Mouse (Mus musculus) Muller cell, postnatal 12 days (primary cell): Measurements from ENCODE around the gene Tjp3.

Source experiments
- DNase-seq: peaks from one replicate; pipeline ENCODE4 v3.0.0-alpha.2; 2015; ENCODE audit errors: inconsistent ontology term

The Tjp3 gene

GRCm38 (mm10) chr10:81268643-81269412 lies 22.6 kb downstream of the Tjp3 start:
- DNase-seq = no peak

- peak; percentile 82 for DNase-seq
Measured at GRCm38 (mm10) chr10:81268056-81268455, 23.3 kb downstream of the Tjp3 start.

DNA sequence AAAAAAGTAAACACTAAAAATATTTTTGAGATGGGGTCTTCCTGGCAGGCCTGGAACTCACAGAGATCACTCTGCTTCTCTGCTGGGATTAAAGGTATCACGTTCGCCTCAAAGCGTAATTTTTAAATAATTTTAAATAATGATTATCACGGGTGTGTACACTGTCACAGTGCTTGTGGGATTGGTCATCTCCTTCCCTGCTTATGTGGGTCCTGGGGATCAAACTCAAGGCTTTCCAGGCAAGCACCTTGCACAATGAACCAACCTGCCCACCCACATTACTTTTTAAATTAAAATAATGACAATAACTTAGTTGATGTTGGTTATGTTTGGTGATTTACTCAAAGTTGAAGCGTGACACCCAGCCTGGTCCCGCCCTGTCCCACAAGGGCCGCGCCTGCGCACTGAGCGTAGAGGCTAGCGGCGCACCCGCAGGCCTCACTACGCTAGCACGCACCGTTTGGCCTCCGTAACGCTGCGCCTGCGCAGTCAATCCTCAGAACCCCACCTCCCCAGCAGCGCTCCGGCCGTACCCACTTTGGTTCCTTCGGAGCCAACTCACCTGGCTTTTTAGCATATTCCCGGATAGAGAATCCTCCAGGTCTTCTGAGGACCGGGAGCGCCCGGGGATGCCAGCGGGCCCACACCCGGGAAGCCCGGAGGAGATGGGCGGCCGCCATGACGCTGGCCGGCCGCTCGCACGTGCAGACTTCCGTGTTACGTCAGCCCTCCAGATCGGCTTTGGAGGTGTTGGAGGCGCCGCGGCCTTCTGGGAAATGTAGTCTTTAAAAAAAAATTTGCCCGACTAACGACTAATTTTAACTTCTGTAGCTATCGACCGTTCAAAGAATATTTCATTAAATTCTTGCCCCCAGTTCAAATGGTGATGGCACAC lies 24.9 kb downstream of the Tjp3 start, which contains the start of the genes Mrpl54 and Apba3:
Gene Mrpl54, minus strand, starts transcription at position 724 of the 895 bp plus-strand sequence.
Gene Apba3, plus strand, starts transcription at position 750 of the 895 bp plus-strand sequence.
- peak; percentile 97 for DNase-seq

DNA sequence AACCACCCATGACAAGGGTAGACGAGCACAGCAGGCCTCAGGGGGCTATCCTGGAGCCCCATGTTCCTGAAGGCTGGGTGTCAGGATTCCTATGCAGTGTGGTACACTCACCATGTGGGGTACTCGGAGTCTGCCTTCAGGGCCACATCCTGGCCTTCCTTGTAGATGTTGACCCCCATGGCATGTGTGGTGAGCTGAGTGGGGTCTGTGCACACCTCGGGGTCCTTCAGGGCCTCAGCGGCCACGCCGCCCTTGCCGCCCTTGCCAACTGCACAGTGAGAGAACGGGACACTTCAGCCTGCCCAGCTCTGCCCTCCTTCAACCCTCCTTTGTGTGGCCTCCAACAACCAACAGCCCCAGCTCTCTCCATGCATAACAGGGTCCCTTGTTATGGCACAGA lies 25.8 kb downstream of the Tjp3 start:
- DNase-seq = no peak

- DNase-seq = no peak
Measured at GRCm38 (mm10) chr10:81261025-81261424, 30.4 kb downstream of the Tjp3 start.

DNA sequence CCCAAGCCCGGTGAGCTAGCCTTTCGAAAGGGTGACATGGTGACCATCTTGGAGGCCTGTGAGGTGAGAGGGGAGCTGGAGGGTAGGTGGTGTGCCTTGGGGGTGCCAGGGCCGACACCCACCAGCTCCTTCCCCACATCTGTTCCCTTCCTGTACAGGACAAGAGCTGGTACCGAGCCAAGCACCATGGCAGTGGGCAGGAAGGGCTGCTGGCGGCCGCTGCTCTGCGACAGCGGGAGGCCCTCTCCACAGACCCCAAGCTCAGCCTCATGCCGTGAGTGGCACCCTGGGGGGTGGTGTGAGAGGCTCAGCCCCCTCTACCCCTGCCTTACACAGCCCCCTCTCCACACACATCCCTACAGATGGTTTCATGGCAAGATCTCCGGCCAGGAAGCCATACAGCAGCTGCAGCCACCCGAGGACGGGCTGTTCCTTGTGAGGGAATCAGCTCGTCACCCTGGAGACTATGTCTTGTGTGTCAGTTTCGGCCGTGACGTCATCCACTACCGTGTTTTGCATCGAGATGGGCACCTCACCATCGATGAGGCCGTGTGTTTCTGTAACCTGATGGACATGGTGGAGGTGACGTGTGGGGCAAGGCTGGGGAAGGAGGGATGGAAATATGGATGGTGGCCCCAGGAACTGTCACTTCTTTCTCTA lies 32.0 kb downstream of the Tjp3 start:
- DNase-seq = no peak

GRCm38 (mm10) chr10:81257158-81258039 lies 34.0 kb downstream of the Tjp3 start:
- peak; percentile 45 for DNase-seq

- DNase-seq = no peak
Measured at GRCm38 (mm10) chr10:81254886-81255285, 36.5 kb downstream of the Tjp3 start.

DNA sequence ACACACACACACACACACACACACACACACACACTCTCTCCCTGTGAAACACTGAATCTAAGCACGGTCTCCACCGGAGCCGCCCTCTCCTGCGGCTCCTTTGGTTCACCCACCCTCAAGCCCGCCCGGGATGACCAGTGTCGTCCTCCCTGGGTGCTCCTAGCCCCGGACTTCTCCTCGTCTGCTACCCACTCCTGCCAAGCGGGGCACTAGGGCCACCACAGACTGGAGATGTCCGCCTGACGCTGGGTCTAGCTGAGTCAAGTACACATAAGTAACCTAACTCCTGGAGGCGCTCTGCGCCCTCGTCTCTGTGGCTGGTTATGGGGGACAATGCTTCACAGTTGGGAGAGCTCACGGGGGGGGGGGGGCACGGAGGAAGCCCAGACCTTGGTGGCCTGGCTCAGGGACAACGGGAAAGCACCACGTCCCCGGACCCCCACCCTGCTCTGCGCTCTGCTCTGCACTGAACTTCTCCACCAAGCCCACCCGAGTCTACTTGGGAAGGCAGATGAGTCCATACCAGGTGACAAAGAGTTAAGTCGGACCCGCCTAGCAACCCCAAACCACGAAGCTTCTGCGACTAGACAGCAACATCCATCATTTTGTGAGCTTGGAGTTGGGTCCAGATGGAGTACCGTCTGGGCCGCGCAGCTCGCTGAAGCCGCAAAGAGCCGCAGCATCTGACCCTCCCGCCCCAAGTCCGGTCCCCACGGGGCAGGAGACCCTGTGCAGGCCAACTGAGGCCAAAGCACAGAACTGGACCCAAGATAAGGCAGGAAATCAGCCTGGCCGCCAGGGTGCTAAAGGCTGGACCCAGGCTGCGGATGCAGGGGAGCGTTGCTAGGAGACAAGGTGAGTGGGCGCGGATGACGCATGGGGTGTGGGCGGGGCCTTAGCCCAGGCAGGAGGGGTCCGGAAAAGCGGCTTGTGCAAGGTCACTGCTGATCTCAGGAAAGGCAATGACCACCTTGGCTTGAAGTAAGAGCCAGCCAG lies 38.7 kb downstream of the Tjp3 start, which contains the start of gene Matk:
Gene Matk, plus strand, starts transcription at position 512 of the 996 bp plus-strand sequence.
- DNase-seq = peak; percentile 73

DNA sequence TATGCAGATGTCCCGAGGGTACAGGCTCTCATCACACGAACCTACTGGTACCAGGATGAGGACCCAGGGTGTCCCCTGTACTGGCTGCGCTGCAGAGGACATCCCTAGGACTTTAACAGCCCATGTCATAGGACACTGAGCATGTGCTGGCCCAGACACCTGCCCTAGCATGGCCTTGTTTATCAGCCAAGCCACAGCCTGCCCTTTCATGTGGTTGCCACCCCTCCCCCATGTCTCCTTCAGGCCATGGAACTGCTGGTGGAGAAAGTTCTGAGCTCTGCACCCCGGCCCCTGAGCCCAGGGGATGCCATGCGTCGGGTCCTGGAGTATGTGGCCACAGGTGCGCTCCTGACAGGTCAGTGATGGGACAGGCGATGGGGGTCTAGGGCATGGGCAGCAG lies 41.9 kb downstream of the Tjp3 start:
- no peak for DNase-seq

GRCm38 (mm10) chr10:81247804-81248203 lies 43.6 kb downstream of the Tjp3 start:
- no peak for DNase-seq

GRCm38 (mm10) chr10:81245166-81245565 lies 46.2 kb downstream of the Tjp3 start:
- DNase-seq = no peak

- peak; percentile 56 for DNase-seq
Measured at GRCm38 (mm10) chr10:81244595-81244994, 46.8 kb downstream of the Tjp3 start.

GRCm38 (mm10) chr10:81244146-81244545 lies 47.2 kb downstream of the Tjp3 start:
- no peak for DNase-seq

DNA sequence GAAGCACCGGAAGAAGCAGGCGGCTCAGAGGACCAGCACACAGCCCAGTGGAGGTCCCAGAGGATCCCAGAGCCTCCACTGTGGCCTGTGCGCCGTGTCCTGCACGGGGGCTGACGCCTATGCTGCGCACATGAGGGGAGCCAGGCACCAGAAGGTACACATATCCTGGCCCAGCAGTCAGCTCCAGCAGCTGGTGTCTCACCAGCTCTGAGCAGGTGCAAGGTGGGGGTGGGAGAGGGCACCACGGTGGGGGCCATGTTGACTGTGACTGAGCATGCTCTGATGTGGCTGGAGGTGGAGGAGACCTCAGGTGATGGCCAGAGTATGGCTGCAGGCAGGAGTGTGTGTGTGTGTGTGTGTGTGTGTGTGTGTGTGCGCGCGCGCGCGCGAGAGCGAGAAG lies 49.4 kb downstream of the Tjp3 start:
- DNase-seq = no peak

DNA sequence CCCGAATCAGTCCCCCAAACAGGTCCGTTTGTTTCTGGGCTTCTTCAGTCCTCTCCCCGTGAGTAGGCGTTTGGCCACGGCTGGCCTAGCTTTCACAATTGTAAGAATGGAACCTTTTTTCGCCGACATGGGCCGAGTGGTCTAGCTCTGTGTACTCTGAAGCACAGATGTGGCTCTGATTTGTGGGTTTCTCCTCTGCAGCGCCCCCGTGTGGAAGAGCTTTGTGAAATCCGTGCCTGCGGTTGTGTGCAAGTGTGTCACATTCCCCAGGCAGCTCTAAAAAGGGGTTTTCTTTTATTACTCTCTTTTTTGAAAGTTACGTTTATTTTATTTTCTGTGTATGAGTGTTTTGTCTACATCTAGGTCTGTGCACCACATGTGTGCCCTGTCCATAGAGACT lies 50.5 kb downstream of the Tjp3 start:
- peak; percentile 50 for DNase-seq

- DNase-seq = no peak
Measured at GRCm38 (mm10) chr10:81238618-81239017, 52.8 kb downstream of the Tjp3 start.

DNA sequence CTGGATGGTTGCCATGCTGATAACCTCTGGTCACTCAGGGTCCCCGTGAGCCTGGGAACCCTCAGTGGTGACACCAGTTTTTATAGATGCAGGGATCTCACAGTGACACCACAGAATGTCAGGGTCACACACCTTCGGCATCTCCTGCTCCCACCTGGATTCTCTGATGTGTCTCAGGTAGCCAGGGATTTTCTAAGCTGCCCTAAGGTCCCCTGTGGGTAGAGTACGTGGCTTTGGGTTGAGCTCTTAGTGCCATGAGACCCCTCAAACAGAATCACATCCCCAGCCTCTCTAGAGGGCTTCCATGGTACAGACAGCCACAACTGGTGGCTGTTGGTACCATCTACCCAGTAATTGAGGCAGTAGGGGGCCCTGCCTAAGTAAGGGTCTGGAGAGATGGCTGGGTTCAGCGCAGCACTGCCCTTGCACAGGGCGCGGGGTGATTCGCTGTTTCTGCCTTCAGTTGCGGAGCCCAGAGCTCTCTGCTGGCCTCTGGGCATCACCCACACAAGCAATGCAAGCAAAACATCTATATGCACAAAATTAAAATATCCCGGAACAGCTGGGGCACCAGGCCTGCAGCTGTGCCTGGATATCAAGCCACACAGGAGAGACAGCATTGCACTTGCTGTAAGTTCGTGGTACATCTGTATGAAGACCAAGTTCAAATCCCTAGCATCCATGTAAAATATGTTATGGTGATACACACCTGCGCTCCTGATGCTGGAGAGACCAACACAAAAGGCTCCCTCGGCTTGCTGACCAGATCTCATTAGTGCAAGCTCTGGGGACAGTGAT lies 54.7 kb downstream of the Tjp3 start:
- no peak for DNase-seq

- no peak for DNase-seq
Measured at GRCm38 (mm10) chr10:81234206-81234605, 57.2 kb downstream of the Tjp3 start.
